Mouse (Mus musculus) heart, embryonic 10.5 days (tissue): ENCODE measurements around the gene Cckbr. TPM values are rescaled to one million over a fixed set of nuclear protein-coding genes. Genes with fewer than 3 reads are reported as not detected.
A peak's percentile ranks its signal among the peaks of the same experiment; 100 is the strongest.
"Not testable (repeated sequence)": the region's sequence is repeated elsewhere in the genome, so short reads cannot be mapped to it uniquely, and the experiment has no call there.

Source experiments
- DNase-seq: peaks from one replicate; pipeline ENCODE4 v3.0.0-alpha.2; 2017; ENCODE audit warnings: low spot score
- H3K27ac ChIP-seq: fragments of 300-500 bp; sonication (generic); 2 replicates; pipeline ENCODE4 v1.5.1; 2016; ENCODE audit warnings: mild to moderate bottlenecking
- H3K27me3 ChIP-seq: fragments of 300-500 bp; sonication (generic); 2 replicates; pipeline ENCODE4 v1.6.1; 2016; ENCODE audit warnings: mild to moderate bottlenecking; ENCODE audit not compliant: poor library complexity, insufficient read depth, severe bottlenecking
- H3K36me3 ChIP-seq: fragments of 300-500 bp; sonication (generic); 2 replicates; pipeline ENCODE4 v1.6.1; 2016; ENCODE audit warnings: mild to moderate bottlenecking, moderate library complexity
- H3K4me1 ChIP-seq: fragments of 300-500 bp; sonication (generic); 2 replicates; pipeline ENCODE4 v1.6.1; 2016; ENCODE audit warnings: mild to moderate bottlenecking
- H3K4me3 ChIP-seq: fragments of 300-500 bp; sonication (generic); 2 replicates; pipeline ENCODE4 v1.5.1; 2016; ENCODE audit warnings: mild to moderate bottlenecking, moderate library complexity
- H3K9me3 ChIP-seq: fragments of 300-500 bp; sonication (generic); 2 replicates; pipeline ENCODE4 v1.6.1; 2016; ENCODE audit warnings: mild to moderate bottlenecking, moderate library complexity
- WGBS: fragments of 180-500 bp; shearing (Covaris S2); methylation state at CpG from one replicate; pipeline ENCODE4 v1.1.7; 2016; 5-methylcytosine and 5-hydroxymethylcytosine counted together
- polyA plus RNA-seq: library from polyadenylated mRNA; unstranded; fragments of >200 nt; fragmentation: Nextera tagmentation; extraction: Ambion mirVana; gene quantifications from 2 replicates; pipeline ENCODE4 v1.2.1, GENCODE M21; 2016

Gene Cckbr
- polyA plus RNA-seq, 1 experiment from 2014 or later: 0.31 TPM

DNA sequence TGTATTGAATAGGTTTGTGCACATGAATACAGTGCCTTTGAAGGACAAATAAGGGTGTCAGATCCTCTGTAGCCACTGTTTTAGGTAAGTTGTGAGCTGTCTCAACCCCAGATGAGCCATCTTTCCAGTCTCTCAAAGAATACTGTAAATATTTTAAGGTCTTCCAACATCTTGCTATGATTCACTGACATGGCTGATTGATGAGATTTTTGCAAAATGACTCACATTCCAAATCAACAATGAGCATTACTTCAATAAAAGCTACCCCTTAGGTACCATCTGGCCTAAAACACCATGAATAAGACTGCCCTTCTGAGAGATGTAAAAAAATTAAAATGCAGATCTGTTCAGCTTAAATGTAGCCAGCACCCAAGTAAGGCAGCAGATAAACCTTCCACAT is 33.0 kb downstream of the Cckbr start:
- no peaks in the 10 kb centered on the region for H3K27me3 ChIP-seq

DNA sequence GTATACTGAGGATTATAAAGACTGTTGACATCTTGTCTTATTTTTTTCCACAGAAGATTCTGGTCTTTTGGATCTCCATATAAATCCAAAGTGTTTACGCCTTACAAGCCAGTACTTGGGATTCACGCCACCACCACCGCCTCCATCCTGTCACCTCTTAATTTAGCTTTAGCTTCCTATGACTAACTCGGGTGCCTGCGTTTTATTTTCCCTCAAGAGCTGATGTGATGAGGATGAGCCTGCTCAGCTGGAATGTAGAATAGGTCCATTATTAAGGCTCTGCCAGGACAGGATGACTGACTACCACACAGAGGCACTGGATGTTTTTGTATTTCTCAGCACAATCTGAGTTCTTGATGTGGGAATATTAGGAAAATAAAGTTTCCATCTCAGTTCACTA is 40.0 kb downstream of the Cckbr start:
- H3K4me1 ChIP-seq, DNase-seq: not testable (repeated sequence)
- 77% methylated on average over 5 of the region's 5 CpGs for WGBS

More for the DNA sequence above, 33.0 kb downstream of the Cckbr start:
- H3K9me3 ChIP-seq: no peaks in the 10 kb centered on the region
- H3K4me3 ChIP-seq: no peak overlapping the region
- H3K27ac ChIP-seq: no peak overlapping the region
- no peaks in the 10 kb centered on the region for H3K4me1 ChIP-seq
- DNase-seq: no peak
- no peaks in the 10 kb centered on the region for H3K36me3 ChIP-seq

DNA sequence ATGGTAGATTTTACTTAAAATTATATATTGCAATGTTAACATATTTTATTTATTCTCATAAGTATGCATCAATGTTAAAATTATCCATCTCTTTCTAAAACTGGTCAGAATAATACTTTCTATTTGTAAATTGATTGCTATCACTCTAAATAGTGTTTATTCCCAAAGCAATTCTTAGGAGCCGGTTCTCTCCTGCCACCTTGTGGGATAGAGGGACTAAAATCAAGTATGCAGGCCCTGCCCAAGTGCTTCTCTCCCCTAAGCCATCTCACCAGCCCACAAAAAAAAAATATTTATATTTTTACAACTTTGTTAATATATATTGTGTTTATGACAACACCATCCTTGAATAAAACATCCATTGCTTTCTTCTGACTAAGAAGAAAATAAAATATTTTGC is 47.1 kb downstream of the Cckbr start:
- Histone ChIP-seq H3K9me3 (no peaks in the 10 kb centered on the region), H3K36me3 (no peaks in the 10 kb centered on the region), H3K27me3 (no peaks in the 10 kb centered on the region), H3K4me1 (peaks cover 6% of the 10 kb centered on the region; the same call in 1 of the 2 replicates), H3K4me3 (no peak overlapping the region), H3K27ac (no peak overlapping the region)
- no peak for DNase-seq
- 51% methylated on average over 1 of the region's 1 CpGs for WGBS

More for the DNA sequence above, 40.0 kb downstream of the Cckbr start:
- H3K36me3 ChIP-seq, H3K27me3 ChIP-seq, H3K9me3 ChIP-seq, H3K27ac ChIP-seq, H3K4me3 ChIP-seq: not testable (repeated sequence)

DNA sequence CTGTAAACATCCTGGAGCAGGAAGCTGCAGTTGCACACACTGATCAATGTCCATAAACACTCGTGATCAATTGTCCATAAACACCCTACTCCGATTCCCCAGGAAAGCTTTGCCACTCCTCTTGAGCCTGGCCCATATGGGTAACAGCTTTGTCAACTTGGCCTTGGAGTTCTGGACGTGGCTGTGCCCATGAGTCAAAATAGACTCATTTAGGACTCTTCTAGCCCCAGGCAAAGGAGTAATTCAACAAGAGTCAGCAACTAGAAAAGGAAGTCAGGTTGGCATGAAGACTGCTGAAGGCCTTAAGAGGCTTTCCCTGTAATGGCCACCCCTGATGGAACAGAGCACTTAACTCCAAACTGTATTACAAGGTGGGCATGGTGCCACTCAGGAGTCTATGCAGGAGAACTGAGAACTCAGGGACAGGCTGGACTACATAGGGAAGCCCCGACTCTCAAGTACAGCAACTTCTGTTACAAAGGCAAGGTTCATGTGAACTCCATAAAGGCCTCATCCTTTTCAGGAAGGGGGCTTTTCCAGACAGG is 49.3 kb downstream of the Cckbr start:
- Histone ChIP-seq H3K27me3 (no peaks in the 10 kb centered on the region; the same call in 1 of the 2 replicates), H3K36me3 (no peaks in the 10 kb centered on the region), H3K9me3 (no peaks in the 10 kb centered on the region), H3K4me1 (peaks cover 11% of the 10 kb centered on the region; the same call in 1 of the 2 replicates), H3K4me3 (no peak overlapping the region), H3K27ac (no peak overlapping the region)
- DNase-seq: no peak
- WGBS: 82% methylated on average over 4 of the region's 4 CpGs

DNA sequence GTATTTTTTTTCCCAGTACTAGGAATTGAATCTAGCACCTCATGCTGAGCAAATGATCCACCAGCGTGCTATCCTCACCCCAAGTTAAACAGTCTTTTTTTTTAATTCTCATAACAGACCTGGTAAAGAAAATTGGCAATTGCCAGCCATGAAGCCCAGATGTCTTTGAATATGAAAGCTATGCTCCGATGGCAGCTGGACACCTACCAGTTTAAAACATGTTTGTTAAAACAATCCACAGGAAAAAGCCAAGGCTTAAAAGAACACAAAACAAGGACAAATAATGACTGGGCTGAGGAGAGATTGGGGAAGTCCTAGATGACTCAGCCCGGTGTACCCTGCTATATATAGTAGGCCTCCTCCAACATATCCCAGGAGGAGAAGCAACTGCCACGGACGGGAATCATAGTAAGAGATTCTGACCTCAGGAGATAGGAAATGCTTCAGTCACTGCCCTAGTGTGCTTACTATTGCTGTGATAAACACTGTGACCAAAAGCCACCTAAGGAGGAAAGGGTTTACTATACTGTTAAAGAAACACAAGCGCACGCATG is 49.9 kb downstream of the Cckbr start:
- peaks cover 15% of the 10 kb centered on the region for H3K4me1 ChIP-seq
- H3K27me3 ChIP-seq: no peaks in the 10 kb centered on the region; the same call in 1 of the 2 replicates
- H3K27ac ChIP-seq: no peak overlapping the region
- no peaks in the 10 kb centered on the region for H3K36me3 ChIP-seq
- DNase-seq: no peak
- no peak overlapping the region for H3K4me3 ChIP-seq
- no peaks in the 10 kb centered on the region for H3K9me3 ChIP-seq
- 54% methylated on average over 7 of the region's 7 CpGs for WGBS

DNA sequence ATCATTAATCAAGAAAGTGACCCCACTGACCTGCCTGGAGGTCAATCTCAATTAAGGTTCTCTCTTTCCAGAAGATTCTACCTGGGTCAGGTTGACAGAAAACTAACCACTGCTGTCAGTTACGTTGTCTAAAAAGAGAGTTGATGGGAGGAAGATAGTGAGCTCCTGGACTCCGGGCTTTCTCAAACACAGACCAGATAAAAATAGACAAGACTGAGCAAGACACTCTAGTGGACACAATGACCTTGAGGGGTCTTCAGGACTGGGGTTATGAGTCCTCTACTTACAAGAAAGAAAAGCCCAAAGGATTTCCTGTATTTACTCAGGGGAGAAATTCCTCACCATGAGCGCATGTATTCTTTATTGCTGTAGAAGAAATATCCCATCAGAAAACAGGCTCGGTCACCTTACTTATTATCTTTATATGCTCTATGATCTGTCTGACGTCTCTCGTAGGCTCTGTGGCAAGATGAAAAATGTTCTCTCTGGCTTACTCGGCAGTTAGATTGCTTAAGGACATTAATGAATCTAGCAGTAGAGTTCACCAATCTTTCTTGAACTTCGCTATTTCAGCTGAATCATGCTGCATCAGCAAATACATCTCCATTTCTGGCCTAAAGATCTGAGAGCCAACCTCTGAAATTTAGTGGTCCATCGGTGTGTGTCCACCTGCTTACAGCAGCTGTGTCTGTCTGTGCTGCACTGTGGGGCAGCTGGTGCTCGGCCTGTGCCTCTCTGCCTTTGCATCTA is 51.3 kb downstream of the Cckbr start:
- Histone ChIP-seq H3K4me1 (peaks cover 29% of the 10 kb centered on the region), H3K27me3 (no peaks in the 10 kb centered on the region; the same call in 1 of the 2 replicates), H3K4me3 (no peak overlapping the region), H3K27ac (no peak overlapping the region), H3K9me3 (no peaks in the 10 kb centered on the region), H3K36me3 (no peaks in the 10 kb centered on the region)
- no peak for DNase-seq
- WGBS: 72% methylated on average over 10 of the region's 10 CpGs

DNA sequence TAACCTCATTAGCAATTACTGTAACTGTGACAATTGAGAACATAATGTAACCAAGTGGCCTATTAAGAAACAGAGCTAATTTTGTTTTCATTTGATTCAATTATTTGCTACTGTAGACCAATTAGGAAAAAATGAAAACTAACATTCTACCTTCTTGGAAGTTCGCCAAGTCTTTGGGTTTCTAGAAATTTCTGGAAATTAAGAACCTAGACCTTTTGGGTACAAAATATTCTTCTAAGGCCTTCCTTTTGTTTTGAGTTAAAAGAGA is 51.8 kb downstream of the Cckbr start:
- Histone ChIP-seq H3K4me3 (no peak overlapping the region), H3K9me3 (no peaks in the 10 kb centered on the region), H3K4me1 (peaks cover 34% of the 10 kb centered on the region), H3K27me3 (no peaks in the 10 kb centered on the region; the same call in 1 of the 2 replicates), H3K36me3 (no peaks in the 10 kb centered on the region), H3K27ac (peak overlapping the region; percentile 53; the same call in 1 of the 2 replicates)
- DNase-seq: no peak
- WGBS: 89% methylated on average over 1 of the region's 1 CpGs

DNA sequence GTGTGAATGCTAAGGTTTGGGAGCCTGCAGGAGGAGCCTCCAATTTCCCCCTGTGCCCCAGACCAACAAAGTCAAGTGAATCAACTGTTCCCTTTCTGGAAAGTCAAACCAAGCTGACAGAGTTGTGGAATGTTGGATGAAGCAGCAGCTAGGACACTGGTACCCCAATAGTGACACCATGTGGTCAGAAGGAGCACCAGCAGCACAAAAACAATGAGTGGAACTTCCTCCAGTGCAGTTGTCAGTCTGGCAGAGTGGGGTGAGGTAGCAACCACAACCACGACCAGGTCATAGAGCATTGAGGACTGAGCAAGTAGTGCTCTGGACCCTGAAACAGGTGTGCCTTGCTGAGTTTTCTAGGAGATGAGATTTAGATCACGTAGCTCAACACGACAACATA is 52.3 kb downstream of the Cckbr start:
- no peaks in the 10 kb centered on the region for H3K36me3 ChIP-seq
- no peaks in the 10 kb centered on the region for H3K9me3 ChIP-seq
- no peaks in the 10 kb centered on the region; the same call in 1 of the 2 replicates for H3K27me3 ChIP-seq
- DNase-seq: peak; percentile 86
- no peak overlapping the region for H3K4me3 ChIP-seq
- peaks cover 37% of the 10 kb centered on the region for H3K4me1 ChIP-seq
- peak overlapping the region; percentile 53; the same call in 1 of the 2 replicates for H3K27ac ChIP-seq
- 64% methylated on average over 3 of the region's 3 CpGs for WGBS

DNA sequence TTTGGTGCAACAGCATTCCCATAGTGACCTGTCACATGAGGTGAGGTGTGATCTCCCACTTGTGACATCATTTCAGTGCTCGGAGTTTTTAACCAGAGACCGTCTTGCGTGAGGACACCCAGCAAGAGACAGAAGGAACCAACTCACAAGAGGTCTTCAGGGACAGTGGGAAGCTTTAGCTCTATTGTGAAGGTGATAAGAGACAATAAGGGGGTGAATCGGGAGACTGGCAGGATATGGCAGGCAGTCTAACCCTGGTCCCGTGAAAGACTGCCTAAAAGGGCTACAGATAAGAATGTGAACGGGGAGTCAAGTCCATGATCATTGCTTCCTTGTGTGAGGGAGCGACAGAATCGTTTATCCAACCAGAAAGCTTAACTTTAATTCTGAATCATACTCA is 52.8 kb downstream of the Cckbr start:
- Histone ChIP-seq H3K9me3 (no peaks in the 10 kb centered on the region), H3K27me3 (no peaks in the 10 kb centered on the region; the same call in 1 of the 2 replicates), H3K4me3 (no peak overlapping the region), H3K36me3 (no peaks in the 10 kb centered on the region), H3K4me1 (peaks cover 37% of the 10 kb centered on the region), H3K27ac (no peak overlapping the region)
- 65% methylated on average over 8 of the region's 8 CpGs for WGBS
- DNase-seq: no peak

DNA sequence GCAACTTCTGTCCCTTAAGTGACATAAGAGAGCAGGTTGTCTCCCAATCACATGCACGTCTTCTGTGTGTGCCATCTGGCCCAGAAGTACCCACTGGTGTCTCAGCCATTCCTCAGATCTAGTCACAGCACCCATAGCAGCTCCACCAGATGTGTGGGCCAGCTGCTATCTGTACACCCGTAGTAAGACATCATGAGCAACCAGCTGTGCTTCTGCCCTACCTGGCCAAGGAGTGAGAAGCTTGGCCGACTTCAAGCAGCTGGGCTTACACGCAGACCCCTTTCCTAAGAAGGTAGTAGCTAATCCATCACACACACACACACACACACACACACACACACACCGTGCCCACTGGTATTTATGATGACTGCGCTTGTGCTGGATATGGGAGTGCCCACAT is 53.7 kb downstream of the Cckbr start:
- 84% methylated on average over 6 of the region's 6 CpGs for WGBS

DNA sequence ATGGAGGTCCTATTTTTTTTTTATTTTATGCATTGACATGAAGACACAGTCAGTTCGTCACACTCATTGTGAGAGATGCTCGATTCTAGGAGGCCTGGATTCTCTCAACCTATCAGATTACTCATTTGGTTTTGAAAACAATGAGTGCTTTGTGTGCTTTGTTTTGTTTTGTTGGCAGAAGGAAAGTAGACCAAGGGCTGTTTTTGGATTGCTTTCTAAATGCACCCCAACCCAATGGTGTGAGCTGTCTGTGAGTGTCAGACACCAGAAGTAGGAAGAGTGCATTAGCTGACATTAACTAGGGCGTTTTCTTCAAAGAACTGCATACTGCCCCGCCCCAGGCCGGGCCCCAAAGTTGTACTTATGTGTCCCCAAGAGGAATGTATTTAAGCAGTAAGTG is 54.5 kb downstream of the Cckbr start:
- Histone ChIP-seq H3K36me3 (no peaks in the 10 kb centered on the region), H3K9me3 (no peaks in the 10 kb centered on the region), H3K4me3 (no peak overlapping the region)

More for the DNA sequence above, 53.7 kb downstream of the Cckbr start:
- Histone ChIP-seq H3K36me3 (no peaks in the 10 kb centered on the region), H3K27ac (no peak overlapping the region), H3K4me3 (no peak overlapping the region), H3K27me3 (no peaks in the 10 kb centered on the region; the same call in 1 of the 2 replicates), H3K4me1 (peaks cover 37% of the 10 kb centered on the region), H3K9me3 (no peaks in the 10 kb centered on the region)
- DNase-seq: no peak

DNA sequence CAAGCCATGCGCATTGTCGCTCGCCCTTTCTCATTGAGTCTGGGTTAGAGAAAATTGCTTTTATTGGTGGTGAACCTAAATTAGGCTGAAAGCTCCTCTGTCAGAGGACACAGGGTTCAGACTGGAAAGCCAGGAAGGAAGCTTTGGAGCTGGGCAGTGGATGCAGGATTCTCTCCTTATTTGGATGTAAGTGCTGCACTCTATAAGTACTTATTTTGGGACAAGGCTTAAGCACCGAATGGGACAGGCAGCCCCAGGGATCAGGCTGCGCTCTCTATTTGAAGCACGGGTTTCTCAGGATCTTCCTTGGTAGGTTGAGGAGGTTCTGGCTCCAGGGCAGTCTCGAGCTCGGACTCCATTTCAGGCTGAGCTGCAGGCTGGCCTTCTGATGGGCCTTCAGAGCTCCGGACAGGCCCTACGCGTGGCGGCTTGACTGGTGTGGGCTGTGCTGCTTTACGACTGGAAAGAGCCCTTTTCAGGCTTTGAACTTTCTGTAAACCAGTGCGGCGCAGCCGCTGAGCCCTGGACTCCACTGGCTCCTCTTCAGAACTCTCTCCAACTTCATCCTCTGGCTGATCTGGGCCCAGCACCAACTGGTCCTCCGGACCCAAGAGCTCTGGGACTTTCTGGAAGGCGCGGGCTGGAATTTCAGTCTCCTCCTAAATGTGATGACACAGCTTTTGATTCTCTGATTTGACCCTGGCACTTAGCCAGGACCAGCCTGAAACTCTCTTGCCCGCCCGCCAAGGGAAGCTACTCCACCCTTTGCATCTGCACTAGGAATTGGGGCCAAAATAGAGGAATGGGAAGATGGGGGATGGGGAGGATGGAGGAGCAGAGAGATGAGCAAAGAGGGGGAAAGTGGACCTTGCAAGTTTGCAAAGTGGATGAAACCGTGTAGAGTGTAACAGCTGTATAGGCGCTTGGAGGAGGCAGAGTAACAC is 55.3 kb downstream of the Cckbr start:
- DNase-seq: no peak
- Histone ChIP-seq H3K4me3 (peak overlapping the region; percentile 65), H3K27ac (peak overlapping the region; percentile 91), H3K4me1 (peaks cover 31% of the 10 kb centered on the region), H3K27me3 (no peaks in the 10 kb centered on the region; the same call in 1 of the 2 replicates), H3K9me3 (no peaks in the 10 kb centered on the region), H3K36me3 (no peaks in the 10 kb centered on the region)
- WGBS: 50% methylated on average over 23 of the region's 23 CpGs

More for the DNA sequence above, 54.5 kb downstream of the Cckbr start:
- Histone ChIP-seq H3K27ac (peak overlapping the region; percentile 91), H3K4me1 (peaks cover 37% of the 10 kb centered on the region), H3K27me3 (no peaks in the 10 kb centered on the region; the same call in 1 of the 2 replicates)
- WGBS: 60% methylated on average over 5 of the region's 5 CpGs
- no peak for DNase-seq
